Mouse (Mus musculus): ENCODE results near the gene Sugct.

DNA sequence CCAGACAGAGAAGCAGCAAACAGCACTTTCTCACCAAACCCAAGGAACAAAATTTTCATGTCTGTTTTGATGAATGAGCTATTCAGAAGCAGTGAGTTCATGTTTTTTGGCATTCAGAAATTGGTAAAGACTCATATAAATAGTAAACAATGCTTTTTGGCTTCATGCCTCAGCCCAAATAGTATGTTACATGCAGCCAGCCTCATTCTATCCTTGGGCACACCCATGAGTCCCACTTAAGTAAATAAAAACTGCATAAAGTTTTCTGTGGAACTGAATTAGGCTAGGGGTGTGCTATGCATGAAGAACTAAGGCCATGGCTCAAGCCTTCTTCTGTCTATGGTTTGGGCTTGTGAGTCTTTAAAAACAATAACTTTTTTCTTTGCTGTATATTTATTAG, 779.7 kb downstream of the Sugct start:
- TF ChIP-seq GATA1 (IDR thresholded peaks at IDR 0.05; ENCODE audit: borderline replicate concordance, low read length) (no peak), FLI1 (IDR thresholded peaks at IDR 0.05; ENCODE audit: low read length) (no peak)
